Mouse (Mus musculus) CH12F3 (cell line): ENCODE data around the gene Cux1.

Source experiments
- in situ Hi-C: fragments of 300-500 bp; cut with MboI; formaldehyde crosslinking; loops from 2 replicates; pipeline ENCODE4 v1.14.3; 2020; ENCODE audit warnings: low sequenced_read_pairs

The Cux1 gene

DNA sequence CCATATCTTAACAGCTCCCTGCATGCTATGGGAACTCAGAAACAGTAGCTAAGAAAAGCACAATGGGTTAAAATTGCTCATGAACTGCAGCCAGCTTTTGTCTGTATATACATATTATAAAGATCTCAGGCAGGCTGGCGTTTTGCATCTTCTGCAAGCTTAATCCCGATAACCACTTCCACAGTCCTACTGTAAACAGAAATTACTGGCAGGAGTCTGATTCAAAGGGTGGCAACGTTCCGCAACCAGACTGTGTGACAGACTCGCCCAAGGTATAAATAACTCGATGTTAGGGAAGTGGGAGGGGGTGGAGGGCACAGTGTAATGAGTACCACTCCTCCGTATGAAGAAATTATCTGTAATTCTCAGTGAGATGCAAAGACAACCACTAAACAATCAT, 55.9 kb downstream of the Cux1 start:
- in situ Hi-C loops, result no loop called here

DNA sequence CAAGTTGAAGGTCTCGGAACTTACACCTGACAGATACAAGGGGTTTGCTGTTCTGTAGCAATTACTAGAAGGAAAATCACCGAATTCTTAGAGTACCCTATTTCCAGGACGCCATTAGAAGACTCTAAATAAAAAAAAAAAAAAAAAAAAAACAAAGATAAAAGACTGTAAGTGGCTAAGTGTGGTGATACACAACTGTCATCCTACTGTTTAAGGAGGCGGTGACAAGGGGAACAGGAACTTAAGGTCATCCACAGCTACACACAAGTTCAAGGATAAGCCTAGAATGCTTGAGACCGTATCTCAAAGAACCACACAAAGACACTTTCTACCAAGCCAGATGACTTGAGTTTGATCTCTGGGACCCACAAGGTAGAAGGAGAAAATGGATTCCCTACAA, 56.7 kb downstream of the Cux1 start:
- in situ Hi-C loops, result no loop called here

DNA sequence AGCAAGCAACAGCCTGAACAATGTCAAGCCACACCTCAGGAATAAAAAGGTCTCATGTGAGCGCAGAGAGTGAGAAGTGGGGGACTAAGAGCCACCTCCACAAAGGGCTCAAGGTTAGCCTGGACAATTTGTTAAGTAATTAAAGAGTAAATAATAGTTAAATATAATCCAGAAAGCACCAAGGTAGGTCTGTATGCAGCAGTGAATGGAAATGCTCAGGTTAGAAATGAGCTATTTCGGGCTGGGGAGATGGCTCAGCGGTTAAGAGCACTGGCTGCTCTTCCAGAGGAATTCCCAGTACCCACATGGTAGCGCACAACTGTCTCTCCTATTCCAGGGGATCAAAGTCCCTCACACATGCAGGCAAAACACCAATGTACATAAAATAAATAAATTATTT, 59.7 kb downstream of the Cux1 start:
- in situ Hi-C loops, result no loop called here

DNA sequence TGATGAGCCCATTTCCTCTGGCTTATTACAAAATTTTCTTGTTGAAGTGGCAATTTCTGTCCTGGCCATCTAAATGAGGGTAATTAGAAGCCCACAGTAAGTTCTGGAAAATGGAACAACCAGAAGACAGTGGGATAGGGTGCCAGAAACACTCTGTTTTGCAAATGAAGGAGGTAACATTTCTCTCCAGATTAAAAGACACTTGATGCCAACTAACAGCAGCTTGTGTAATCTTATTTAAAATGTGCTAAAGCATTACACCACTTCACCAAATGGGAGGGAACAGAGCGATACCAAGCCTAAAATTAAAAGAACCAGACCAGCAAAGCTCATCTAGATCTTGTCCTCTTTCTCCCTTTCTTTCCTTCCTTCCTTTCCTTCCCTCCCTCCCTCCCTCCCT, 61.0 kb downstream of the Cux1 start:
- in situ Hi-C loops, result no loop called here

DNA sequence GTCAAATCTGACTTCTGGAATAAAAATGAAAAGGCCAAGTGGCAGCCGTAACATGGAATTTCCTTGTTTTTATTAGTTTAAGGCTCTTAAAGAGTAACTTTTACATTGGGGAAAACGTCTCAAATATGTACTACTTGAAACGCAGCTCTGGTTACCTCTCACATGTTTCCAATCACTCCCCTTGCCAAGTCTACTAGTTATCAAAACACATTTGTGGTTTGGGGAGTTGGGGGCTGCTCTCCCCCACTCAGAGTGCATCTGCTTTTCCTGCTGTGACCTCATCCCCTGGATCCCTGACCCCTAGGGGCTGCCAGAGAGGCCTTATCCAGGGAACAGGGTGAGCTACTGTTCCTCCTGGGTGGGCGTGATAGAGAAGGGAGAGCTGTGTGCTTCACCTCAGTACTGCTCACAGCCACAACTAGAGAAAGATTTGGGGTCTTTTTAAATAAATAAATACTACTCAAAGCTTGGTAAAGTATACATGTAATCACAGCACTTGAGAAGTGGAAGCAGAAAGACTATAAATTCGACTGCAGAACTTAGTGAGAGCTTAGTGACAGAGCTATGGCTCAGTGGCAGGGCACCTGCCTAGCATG, 64.7 kb downstream of the Cux1 start:
- in situ Hi-C loops, result no loop called here

DNA sequence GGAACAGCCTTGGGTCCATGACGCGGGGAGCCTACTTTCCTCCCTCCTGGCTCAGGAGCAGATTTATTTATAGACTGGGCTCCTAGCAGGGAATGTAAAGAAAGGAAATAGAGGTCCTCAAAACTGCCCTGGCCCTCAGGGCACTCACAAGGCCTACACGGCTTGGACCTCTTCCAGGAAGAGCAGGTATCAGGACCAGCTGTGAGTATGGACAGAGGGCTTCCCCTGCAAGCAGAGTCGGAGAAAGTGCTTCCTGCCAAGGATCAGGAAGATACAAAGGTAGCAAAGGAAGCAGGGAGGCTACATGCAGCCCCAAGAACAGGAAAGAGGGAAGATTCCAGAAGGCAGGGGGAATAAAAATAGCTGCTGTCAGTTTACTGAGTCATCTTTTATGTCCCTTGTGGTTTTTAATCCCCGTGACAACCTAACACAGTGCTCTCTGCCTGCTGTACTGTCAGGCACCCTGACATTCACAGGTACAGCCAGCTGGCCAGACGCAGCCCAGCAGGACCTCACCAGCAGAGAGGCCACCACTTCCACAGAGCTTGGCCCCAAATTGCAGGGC, 66.9 kb downstream of the Cux1 start:
- in situ Hi-C loops, result no loop called here

DNA sequence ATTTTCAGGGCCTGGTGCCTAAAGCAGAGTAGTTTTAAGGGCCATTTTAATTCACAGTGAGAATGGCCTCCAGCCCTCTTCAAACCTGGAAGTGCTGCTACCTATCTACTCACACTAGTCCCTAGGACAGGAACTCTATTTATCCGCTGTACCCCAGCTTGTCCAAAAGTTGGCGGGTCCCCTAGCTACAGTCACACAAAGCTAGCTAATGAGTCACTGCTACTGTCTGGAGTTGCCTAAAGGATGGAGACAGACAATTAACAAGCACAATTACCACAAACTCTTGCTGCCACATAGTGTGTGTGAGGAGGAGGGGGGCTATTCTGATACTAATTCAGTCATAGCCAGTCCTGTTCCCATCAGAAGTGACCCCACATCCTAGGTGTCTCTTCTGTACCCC, 68.0 kb downstream of the Cux1 start:
- in situ Hi-C loops, result no loop called here

DNA sequence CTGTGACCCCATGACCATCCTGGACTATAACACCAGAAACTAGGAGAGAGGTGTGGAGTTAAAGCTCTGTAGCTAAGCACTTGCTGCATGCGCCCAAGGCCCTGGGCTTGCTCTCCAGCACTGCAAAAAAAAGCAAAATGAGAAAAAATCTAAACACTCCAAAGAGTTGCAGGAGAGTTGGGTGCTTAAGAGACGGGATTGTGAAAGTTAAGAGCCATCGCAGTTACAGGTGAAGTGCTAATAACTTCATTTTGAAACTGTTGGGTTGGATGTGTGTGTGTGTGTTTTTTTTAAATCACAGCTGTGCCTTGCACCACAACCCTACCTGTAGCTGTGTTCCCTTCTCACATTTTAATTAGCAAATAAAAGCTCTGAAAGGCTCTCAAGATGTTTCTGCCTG, 68.5 kb downstream of the Cux1 start:
- in situ Hi-C loops, result no loop called here

DNA sequence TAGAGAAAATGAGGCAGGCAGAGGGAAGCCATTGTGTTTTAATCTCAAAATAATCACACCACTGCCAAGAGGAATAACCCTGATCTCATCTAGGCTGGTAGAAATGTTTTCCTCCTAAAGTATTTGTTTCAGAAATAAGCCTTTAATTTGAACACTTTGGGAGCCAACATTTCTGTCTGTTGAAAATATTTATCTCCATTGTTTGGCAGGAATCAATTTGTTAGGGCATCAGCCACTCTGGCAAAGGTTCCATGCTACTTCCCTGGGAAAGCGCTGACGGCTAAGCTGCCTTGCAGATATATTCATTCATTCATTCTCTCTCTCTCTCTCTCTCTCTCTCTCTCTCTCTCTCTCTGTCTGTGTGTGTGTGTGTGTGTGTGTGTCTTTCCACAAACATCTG, 70.0 kb downstream of the Cux1 start:
- in situ Hi-C loops, result no loop called here

DNA sequence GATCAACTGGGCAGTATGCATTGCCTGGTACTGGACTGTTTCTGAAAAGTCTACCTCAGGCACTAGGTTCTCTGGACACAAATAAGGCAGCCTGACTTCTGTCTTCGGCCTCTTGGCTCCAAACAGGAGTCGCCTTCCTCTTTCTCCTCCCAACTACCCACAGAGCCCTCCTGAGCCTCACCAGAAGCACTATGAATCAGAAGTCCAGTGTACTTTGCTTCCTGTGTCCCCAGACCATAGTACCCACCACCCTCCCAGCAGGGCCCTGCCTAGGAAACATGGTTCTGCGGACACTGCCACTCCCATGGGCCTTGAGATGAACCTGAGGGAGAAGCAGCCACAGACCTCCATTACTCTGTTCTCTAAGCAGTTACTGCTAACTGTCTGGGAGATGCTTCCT, 71.7 kb downstream of the Cux1 start:
- in situ Hi-C loops, result no loop called here

DNA sequence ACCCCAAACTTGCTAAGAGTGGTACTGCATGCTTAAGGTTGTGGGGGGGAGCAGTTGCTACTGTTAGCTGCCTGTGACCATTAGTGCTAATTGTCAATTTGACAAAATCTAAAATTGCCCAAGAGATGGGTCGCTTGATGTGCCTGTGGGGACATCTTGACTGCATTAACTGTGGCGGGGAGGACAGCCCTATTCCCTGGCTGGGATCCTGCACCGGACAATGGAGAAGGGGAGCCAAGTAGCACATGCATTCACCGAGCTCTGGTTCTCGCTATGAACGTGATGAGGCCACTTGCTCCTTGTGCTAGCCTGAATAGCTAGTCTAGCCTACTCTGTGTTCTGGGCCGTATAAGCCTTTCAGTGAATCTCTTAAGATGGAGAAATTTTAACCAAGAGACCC, 72.4 kb downstream of the Cux1 start:
- in situ Hi-C loops, result no loop called here

DNA sequence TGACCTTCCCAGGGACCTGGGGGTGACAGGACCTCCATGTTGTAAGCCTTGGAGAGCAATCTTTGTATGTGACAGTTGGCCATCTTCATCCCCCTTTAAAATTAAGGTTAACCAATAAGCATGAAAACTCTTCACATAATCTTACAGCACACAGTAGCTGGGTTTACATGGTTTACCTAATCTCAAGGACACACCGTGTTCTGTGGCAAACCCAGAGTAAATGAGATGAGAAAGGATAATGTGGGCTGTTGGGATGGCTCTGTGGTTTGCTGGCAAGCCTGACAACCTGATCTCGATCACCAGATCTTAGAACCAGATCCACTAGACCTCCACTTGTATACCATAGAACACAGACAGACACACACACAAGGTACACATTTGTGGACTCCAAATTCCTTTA, 73.0 kb downstream of the Cux1 start:
- in situ Hi-C loops, result no loop called here

DNA sequence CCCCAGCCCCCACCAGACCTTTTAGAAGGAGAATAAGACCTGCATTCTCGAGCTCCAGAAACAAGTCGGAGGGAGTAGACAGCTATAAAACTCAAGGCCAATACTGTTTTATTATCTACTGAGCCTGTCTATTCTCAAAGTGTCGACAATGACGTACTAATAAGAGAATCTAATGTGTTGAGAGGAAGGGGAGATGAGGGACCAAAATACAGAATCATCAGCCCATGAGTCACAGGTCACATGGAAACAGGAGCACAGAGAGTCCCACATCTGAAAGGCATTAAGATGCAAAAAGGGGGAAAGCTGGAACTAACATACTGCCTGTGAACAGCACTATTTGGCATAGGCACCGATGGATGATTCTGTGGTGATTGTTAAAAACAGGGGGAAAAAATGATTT, 77.8 kb downstream of the Cux1 start:
- in situ Hi-C loops, result no loop called here

DNA sequence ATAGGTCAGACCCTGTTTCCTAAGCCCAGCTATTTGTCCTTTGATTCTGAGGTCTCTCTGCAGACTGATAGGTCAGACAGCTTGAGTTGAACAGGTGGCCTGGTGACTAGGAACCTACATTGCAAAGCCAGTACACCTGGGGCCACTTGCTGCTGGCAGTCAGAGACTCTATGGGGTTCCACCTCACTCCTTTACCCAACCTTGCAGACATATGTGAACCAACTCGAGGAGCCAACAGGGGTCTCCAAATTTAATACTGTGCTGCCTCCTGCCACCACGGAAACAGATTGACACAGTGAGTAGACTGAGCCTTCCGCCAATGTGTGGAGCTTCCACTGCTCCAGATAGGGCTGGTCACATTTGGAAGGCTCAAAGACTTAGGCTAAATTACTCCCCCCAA, 78.6 kb downstream of the Cux1 start:
- in situ Hi-C loops, result no loop called here

DNA sequence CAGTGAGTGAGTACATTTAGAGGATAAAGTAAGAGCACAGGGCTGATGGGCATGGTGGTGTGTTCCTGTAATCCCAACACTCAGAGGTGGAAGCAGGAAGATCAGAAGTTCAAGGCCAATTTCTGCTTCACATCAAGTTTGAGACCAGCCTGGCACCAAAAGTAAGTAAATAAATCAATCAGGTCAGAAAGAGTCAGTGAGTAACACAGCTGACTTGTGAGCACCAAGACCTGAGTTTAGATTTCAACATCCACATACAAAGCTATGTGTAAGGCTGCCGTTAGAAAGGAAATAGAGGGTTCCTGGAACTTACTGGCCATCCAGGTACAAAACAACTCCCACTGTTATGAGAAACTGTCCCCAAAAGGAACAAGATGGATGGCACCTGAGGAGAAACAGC, 79.1 kb downstream of the Cux1 start:
- in situ Hi-C loops, result no loop called here

DNA sequence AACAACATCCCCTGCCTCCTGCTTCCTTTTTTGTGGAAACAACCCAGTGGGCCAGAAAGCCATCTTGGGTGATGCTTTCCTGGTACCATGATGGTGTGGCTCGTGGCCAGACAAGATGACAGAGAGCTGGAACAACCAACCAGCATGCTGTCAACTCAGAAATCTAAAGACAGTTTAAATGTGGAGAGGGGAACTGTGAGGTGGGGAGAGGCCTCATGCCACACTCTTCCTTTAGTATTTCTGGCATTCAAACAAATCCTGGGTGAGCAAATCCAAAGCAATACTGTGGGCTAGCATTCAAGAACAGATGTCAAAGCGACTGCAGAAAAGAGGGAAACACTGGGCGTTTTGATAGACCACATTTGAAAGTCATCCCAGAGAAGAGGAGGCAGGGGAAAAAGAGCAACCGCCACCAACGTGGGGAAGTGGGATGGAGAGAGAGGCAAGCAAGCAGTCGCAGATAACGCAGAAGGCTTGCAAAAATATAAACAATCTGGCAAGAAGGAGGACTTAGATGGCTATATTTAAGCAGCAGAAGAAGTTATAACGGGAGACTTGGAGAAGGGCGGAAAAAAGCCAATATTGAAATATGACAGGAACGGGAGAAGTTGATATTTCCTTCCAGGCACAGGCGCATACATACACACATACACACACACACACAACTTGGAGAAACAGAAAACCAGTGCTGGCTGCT, 79.7 kb downstream of the Cux1 start:
- in situ Hi-C loops, result no loop called here

DNA sequence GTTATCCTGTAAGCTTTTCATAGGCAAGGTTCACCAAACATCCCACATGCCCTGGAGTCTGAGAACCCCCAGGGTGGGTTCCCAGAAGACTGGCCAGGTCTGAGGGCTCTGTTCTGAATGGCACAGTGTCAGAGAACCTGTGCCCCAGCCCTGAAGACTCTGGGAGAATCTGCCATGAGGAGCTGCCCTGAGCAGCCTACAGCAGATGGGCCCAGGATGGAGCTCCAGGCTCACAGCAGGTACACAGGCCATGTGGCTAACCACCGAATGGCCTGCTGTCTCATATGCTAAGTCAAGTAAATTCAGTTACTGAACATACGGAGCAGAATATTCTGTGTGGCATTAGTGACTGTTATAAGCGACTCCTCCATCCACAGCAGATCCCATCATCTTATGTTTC, 80.9 kb downstream of the Cux1 start:
- in situ Hi-C loops, result no loop called here

DNA sequence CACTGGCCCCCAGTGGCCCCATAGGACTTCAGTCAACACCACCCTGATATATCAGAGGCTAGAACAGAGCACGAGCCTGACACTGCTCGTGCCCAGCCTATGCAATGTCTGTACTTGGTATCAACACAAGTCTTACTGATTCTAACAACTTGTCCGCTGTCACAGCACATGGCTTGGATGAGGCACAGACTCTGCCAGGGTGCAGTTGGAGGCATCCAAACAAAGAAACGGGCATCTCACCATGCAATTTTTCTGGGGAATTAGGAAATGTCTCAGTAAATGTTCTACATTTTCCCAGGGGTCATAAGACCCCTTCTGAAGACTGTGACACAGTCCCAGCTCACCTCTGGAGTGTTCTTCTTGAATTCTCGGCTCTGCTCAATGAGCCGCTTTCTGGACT, 81.9 kb downstream of the Cux1 start:
- in situ Hi-C loops, result no loop called here

DNA sequence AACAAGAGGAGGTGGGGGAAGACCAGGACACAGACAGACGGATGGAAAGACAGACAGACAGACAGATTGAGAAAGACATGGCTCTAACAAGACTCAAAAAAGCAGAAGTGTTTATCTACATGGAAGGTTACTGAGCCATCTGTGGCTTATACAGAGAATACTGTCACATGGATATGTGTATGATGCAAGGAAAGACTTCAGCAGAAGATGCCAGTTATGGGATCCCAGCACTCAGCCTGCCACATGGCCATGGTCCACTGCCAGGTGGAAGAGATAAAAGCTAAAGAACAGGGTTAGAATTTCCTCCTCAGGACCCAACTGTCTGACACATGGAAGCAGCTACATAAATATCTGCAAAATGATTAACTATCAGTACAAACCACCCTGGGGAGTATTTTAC, 84.9 kb downstream of the Cux1 start:
- in situ Hi-C loops, result no loop called here

DNA sequence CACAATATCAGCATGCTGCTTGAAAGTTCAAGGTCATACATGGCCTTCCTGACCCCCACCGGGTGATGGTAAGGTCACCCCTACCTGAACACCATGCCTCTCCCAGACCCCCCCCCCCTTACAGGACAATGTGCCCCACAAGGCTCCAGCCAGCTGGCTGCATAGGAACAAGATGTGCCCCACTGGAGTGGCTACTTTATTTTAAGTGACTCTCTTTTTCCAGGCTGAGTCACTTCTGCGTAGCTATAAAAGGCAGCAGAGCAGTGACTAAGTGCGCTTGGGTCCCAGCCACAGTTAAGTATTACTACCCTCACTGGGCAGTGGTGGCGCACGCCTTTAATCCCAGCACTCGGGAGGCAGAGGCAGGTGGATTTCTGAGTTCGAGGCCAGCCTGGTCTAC, 86.7 kb downstream of the Cux1 start:
- in situ Hi-C loops, result no loop called here

DNA sequence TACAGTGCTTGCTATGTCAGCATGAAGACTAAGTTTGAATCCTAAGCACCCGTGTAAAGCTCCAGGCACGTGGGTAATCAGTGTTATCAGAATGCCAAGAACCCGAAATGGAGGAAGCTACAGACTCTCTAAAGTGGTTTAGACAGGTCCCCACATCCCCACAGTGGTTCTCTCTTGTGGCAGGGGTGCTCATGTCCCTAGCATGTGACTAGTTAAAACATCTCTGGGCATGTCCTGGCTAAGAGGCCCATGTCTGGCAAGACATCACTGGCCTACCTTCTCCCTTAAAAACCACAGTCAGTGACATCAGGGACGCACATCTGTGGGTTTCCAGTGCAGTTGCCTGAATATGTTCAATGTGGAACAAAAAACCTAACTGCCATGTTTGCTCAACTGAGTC, 87.5 kb downstream of the Cux1 start:
- in situ Hi-C loops, result no loop called here

DNA sequence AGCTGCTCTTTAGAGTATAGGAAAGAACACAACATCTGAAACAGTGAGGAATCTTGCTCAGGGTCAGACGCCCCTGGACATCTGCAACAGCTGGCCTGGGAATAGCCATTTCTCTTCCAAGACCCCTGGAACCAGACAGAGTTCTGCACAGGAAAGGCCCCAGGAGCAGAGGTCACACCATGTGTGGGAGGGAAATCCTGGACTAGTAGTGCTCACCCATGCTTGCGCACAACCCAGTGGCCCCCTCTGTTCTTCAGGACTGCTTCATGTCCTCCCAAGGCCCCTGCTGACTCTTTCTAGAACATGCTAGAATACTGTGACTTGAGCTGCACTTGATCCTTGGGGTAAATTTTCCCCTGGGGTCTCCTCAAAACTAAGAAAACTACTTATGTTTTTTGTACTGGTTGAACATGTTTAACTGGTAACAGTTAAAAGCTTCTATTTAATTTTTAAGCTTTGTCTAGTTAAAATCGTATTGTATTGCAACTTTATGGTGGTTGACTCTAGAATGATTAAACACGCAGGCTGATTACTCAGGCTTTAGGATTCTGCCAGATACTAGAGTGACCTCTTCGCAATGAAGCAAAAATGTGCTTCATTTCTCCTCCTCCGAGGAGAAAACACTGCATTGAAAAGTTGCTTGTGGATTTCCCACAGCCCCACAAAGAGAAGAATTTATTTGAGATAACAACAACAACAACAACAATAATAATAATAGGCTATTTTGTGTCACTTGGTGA, 88.1 kb downstream of the Cux1 start:
- in situ Hi-C loops, result no loop called here
